Mouse (Mus musculus): Measurements from ENCODE around the gene Il1rapl1. TPM values are rescaled to one million over a fixed set of nuclear protein-coding genes. Genes with fewer than 3 reads are reported as not detected.

Il1rapl1 gene
- total and polyA plus RNA-seq, 3 experiments: not detected

- no peak overlapping the region for H3K9ac ChIP-seq (ENCODE audit: insufficient read depth, low read depth)
- H3K27me3 ChIP-seq (replicated peaks): no peaks in the 10 kb centered on the region
These were observed 1160.3 kb downstream of the Il1rapl1 start for GRCm38 (mm10) chrX:86955126-86955525.

GRCm38 (mm10) chrX:86954614-86955013 lies 1160.8 kb downstream of the Il1rapl1 start:
- no peaks in the 10 kb centered on the region for H3K79me2 ChIP-seq (replicated peaks; ENCODE audit: control insufficient read depth, extremely low read depth, insufficient read depth, poor library complexity, severe bottlenecking)
- dilution Hi-C loops (cut with MboI; ENCODE audit: extremely low pct_ligation_motif_present, extremely low pct_unique_long_range_greater_than_20kb, low sequenced_read_pairs): no loop called here
- H3K4me1 ChIP-seq (ENCODE audit: control insufficient read depth in 1 of 2, insufficient read depth in 2 of 2): peaks cover 0 to 4% of the 10 kb centered on the region in 2 experiments; a peak in 2 of 4 replicates
- no peak overlapping the region for H3K27ac ChIP-seq (ENCODE audit: insufficient read depth, low read depth)
- in situ Hi-C loops (cut with MboI; ENCODE audit: low pct_ligation_motif_present, low pct_unique_long_range_greater_than_20kb, low sequenced_read_pairs): no loop called here
- H3K36me3 ChIP-seq (replicated peaks in 1 of 2; ENCODE audit: control insufficient read depth in 1 of 2, insufficient read depth in 1 of 2, low read length in 1 of 2): no peaks in the 10 kb centered on the region
- no peak overlapping the region for H3K4me2 ChIP-seq (ENCODE audit: insufficient read depth, low read depth, poor library complexity, severe bottlenecking)
- no peaks in the 10 kb centered on the region for H3K9me3 ChIP-seq (replicated peaks; ENCODE audit: low read length)
- no peak for DNase-seq (ENCODE audit: extremely low read depth)
- no peak overlapping the region for H3K4me3 ChIP-seq (replicated peaks in 1 of 3; ENCODE audit: low read depth in 2 of 3, low read length in 2 of 3, poor library complexity in 1 of 3)
- no peak overlapping the region for H3K9ac ChIP-seq (ENCODE audit: insufficient read depth, low read depth)
- no peak for TF ChIP-seq EP300 (IDR thresholded peaks at IDR 0.05; ENCODE audit: low read length)
- TF ChIP-seq ZC3H11A (IDR thresholded peaks at IDR 0.05; ENCODE audit: low read depth, low read length): no peak
- TF ChIP-seq JUN (IDR thresholded peaks at IDR 0.05; ENCODE audit: insufficient read depth, low read depth, low read length): no peak
- TF ChIP-seq MAFK (IDR thresholded peaks at IDR 0.05; ENCODE audit: insufficient replicate concordance, low read length): no peak
- TF ChIP-seq NELFE (IDR thresholded peaks at IDR 0.05; ENCODE audit: low read depth, low read length): no peak
- no peak for TF ChIP-seq RAD21 (IDR thresholded peaks at IDR 0.05; ENCODE audit: low read depth, low read length)
- TF ChIP-seq CHD1 (IDR thresholded peaks at IDR 0.05; ENCODE audit: low read depth, low read length): no peak
- no peak for TF ChIP-seq MEF2A (IDR thresholded peaks at IDR 0.05; ENCODE audit: borderline replicate concordance, low read depth, low read length)
- no peak for TF ChIP-seq E2F4 (IDR thresholded peaks at IDR 0.05; ENCODE audit: insufficient replicate concordance, low read depth, low read length)
- no peak for TF ChIP-seq MAX (IDR thresholded peaks at IDR 0.05; ENCODE audit: low read length)
- TF ChIP-seq USF1 (IDR thresholded peaks at IDR 0.05; ENCODE audit: low read depth, low read length): no peak
- TF ChIP-seq PAX5 (IDR thresholded peaks at IDR 0.05; ENCODE audit: low read length): no peak
- no peak for TF ChIP-seq POLR2AphosphoS2 (IDR thresholded peaks at IDR 0.05; ENCODE audit: low read depth, low read length)
- no peak for TF ChIP-seq KAT2A (IDR thresholded peaks at IDR 0.05; ENCODE audit: insufficient replicate concordance, low read length)
- no peak for TF ChIP-seq MXI1 (IDR thresholded peaks at IDR 0.05; ENCODE audit: low read depth, low read length)
- no peaks in the 10 kb centered on the region for H3K27me3 ChIP-seq (replicated peaks)

More at GRCm38 (mm10) chrX:86955126-86955525, 1160.3 kb downstream of the Il1rapl1 start:
- in situ Hi-C loops (cut with MboI; ENCODE audit: low pct_ligation_motif_present, low pct_unique_long_range_greater_than_20kb, low sequenced_read_pairs) (no loop called here), dilution Hi-C loops (cut with MboI; ENCODE audit: extremely low pct_ligation_motif_present, extremely low pct_unique_long_range_greater_than_20kb, low sequenced_read_pairs) (no loop called here)
- Histone ChIP-seq H3K36me3 (replicated peaks in 1 of 2; ENCODE audit: control insufficient read depth in 1 of 2, insufficient read depth in 1 of 2, low read length in 1 of 2) (no peaks in the 10 kb centered on the region), H3K79me2 (replicated peaks; ENCODE audit: control insufficient read depth, extremely low read depth, insufficient read depth, poor library complexity, severe bottlenecking) (no peaks in the 10 kb centered on the region), H3K4me1 (ENCODE audit: control insufficient read depth in 1 of 2, insufficient read depth in 2 of 2) (peaks cover 0 to 4% of the 10 kb centered on the region in 2 experiments; a peak in 2 of 4 replicates), H3K4me2 (ENCODE audit: insufficient read depth, low read depth, poor library complexity, severe bottlenecking) (no peak overlapping the region), H3K27ac (ENCODE audit: insufficient read depth, low read depth) (no peak overlapping the region), H3K9me3 (replicated peaks; ENCODE audit: low read length) (no peaks in the 10 kb centered on the region), H3K4me3 (replicated peaks in 1 of 3; ENCODE audit: low read depth in 2 of 3, low read length in 2 of 3, poor library complexity in 1 of 3) (no peak overlapping the region)
- DNase-seq (ENCODE audit: extremely low read depth): no peak
- no peak for TF ChIP-seq BHLHE40 (IDR thresholded peaks at IDR 0.05; ENCODE audit: low read depth, low read length)
- no peak for TF ChIP-seq CTCF (conservative IDR thresholded peaks at IDR 0.05 in 1 of 2, IDR thresholded peaks at IDR 0.05 in 1 of 2; ENCODE audit: low read depth in 2 of 2, low read length in 2 of 2)
- no peak for TF ChIP-seq ZMIZ1 (IDR thresholded peaks at IDR 0.05; ENCODE audit: low read depth, low read length)
- no peak for TF ChIP-seq MXI1 (IDR thresholded peaks at IDR 0.05; ENCODE audit: low read depth, low read length)
- no peak for TF ChIP-seq EP300 (IDR thresholded peaks at IDR 0.05; ENCODE audit: low read length)
- TF ChIP-seq MEF2A (IDR thresholded peaks at IDR 0.05; ENCODE audit: borderline replicate concordance, low read depth, low read length): no peak
- no peak for TF ChIP-seq MAZ (IDR thresholded peaks at IDR 0.05; ENCODE audit: low read depth, low read length)
- no peak for TF ChIP-seq TCF12 (IDR thresholded peaks at IDR 0.05; ENCODE audit: low read depth, low read length)
- no peak for TF ChIP-seq E2F4 (IDR thresholded peaks at IDR 0.05; ENCODE audit: insufficient replicate concordance, low read depth, low read length)

All from CH12.LX (cell line).